Mouse (Mus musculus) kidney, postnatal 14 days (tissue): Measurements from ENCODE around the gene Mecom.
A peak's percentile ranks its signal among the peaks of the same experiment; 100 is the strongest.

Experiments used
- DNase-seq: peaks from one replicate; pipeline ENCODE4 v3.0.0; 2022; ENCODE audit warnings: mixed read lengths

The Mecom gene

GRCm38 (mm10) chr3:30010889-30011288, 536.9 kb downstream of the Mecom start:
- no peak for DNase-seq

- no peak for DNase-seq
Observed at GRCm38 (mm10) chr3:30009596-30009995, 538.2 kb downstream of the Mecom start.

GRCm38 (mm10) chr3:30004888-30005405, 542.9 kb downstream of the Mecom start:
- peak; percentile 47 for DNase-seq

- peak; percentile 44 for DNase-seq
Observed at GRCm38 (mm10) chr3:30000260-30000659, 547.5 kb downstream of the Mecom start.

- DNase-seq, result no peak
Observed at GRCm38 (mm10) chr3:29999035-29999434, 548.8 kb downstream of the Mecom start.

GRCm38 (mm10) chr3:29997068-29997467, 550.7 kb downstream of the Mecom start:
- DNase-seq, result no peak

- peak; percentile 15 for DNase-seq
Observed at GRCm38 (mm10) chr3:29993346-29993745, 554.5 kb downstream of the Mecom start.

GRCm38 (mm10) chr3:29991523-29991922, 556.3 kb downstream of the Mecom start:
- DNase-seq, result no peak

- DNase-seq, result no peak
Observed at GRCm38 (mm10) chr3:29984431-29984830, 563.4 kb downstream of the Mecom start.

GRCm38 (mm10) chr3:29981259-29981910, 566.4 kb downstream of the Mecom start:
- DNase-seq, result peak; percentile 38

GRCm38 (mm10) chr3:29980531-29980930, 567.3 kb downstream of the Mecom start:
- no peak for DNase-seq

GRCm38 (mm10) chr3:29976580-29976979, 571.2 kb downstream of the Mecom start:
- no peak for DNase-seq

GRCm38 (mm10) chr3:29968433-29968949, 579.3 kb downstream of the Mecom start:
- DNase-seq, result no peak

GRCm38 (mm10) chr3:29963953-29964352, 583.9 kb downstream of the Mecom start:
- no peak for DNase-seq

- DNase-seq, result no peak
Observed at GRCm38 (mm10) chr3:29963447-29963846, 584.4 kb downstream of the Mecom start.

- no peak for DNase-seq
Observed at GRCm38 (mm10) chr3:29959051-29959450, 588.8 kb downstream of the Mecom start.

- DNase-seq, result no peak
Observed at GRCm38 (mm10) chr3:29957365-29958236, 590.2 kb downstream of the Mecom start.

- no peak for DNase-seq
Observed at GRCm38 (mm10) chr3:29953269-29953668, 594.5 kb downstream of the Mecom start.

GRCm38 (mm10) chr3:29950853-29951252, 597.0 kb downstream of the Mecom start:
- DNase-seq, result peak; percentile 6

GRCm38 (mm10) chr3:29903596-29904308, 644.1 kb downstream of the Mecom start:
- DNase-seq, result no peak
